Mouse (Mus musculus) heart, adult 8-10 months (tissue): ENCODE results near the gene Abcc4. TPM values are rescaled to one million over a fixed set of nuclear protein-coding genes. Genes with fewer than 3 reads are reported as not detected.

Experiments used
- DNase-seq: peaks from one replicate; pipeline ENCODE4 v3.0.0; 2022; ENCODE audit warnings: low spot score
- microRNA-seq: library from miRNA; unstranded; fragments of <30 nt; microRNA quantifications from one replicate; pipeline ENCODE4 v1.2.0, GENCODE M21; 2022
- total RNA-seq, 4 experiments: library from RNA; stranded (reverse); gene quantifications; 2 replicates each; pipeline ENCODE4 v1.2.4; 2022

Gene Abcc4
- total RNA-seq, 4 experiments from 2014 or later = 7.4 to 9.9 (median 8.5) TPM

DNA sequence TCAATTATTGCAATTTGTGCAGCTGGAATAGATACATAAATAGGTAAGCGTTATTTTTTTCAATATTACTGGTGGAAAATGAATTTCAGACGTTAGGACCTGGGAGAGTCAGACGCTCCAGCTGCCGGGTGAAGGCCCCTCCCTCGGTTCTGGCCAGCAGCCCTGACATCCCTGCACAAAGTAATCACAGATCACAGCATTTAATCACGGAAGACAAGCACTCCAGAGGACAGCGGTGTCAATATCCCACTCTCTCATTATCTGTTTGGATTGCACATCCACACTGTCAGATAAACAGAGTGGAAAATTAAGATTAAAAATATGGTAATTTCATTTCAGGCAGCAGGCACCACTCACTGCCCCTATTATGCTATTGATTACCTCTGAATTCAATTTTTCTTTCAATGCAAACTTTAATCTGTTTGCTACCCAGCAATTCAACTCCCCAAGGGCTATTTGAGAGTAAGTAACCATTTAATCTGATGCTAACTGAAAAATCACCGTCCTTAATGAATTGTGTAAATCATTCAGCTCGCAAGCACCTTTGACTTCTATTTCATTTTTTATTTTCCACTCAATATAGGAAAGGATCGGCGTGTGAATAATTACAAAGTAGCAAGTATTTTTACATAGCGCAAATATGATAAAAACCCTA, 270.2 kb downstream of the Abcc4 start:
- DNase-seq = no peak

DNA sequence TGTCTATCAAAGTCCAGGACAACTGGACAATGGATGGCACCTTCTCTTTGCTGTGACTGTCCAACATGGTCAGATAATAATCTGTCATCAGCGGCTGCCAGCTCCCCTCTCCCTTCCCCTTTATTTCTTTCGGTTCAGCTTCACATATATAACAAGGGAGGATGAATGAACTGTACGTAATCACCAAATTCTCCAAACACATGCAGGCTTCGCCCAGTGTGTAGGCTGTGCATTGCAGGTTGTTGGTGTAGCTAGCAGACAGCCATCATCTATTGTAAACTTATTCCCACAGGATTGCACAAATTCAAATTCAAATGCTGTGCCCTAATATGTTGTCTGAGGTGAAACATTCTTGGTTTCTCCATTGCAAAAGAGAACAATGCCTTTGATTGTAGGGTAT, 271.2 kb downstream of the Abcc4 start:
- DNase-seq = no peak

DNA sequence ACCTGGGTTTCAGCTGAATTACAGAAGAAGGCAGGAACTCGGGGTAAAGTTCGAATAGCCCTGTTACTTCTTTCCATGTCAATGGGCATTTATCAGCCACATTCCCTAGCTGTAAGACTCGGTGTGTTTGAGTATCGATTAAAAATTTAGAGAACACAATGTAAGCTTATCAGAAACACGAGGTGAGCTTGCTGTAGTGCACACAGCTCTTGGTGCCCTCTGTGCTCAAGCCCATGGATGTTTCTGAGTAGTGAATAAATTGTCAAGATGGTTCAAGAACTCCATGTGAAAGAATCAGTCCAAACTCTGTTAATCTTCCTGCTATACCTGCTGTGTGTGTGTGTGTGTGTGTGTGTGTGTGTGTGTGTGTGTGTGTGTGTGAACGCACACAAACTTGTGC, 272.2 kb downstream of the Abcc4 start:
- no peak for DNase-seq

Small RNA genes within 50 kb of the gene (microRNA-seq; reads per million reads assigned to microRNA genes)
- not detected for gene Mir6391

Other genes with a start within 250 kb of the Abcc4 start
- under 1 TPM in 2 of 4 experiments, not detected in 2; 0.16 to 0.23 TPM for gene Cldn10, start 81.7 kb upstream of the Abcc4 start, total RNA-seq
- gene Dzip1, start 219.2 kb upstream of the Abcc4 start, total RNA-seq = 1 to 10 TPM; 2.1 to 3.1 (median 2.5) TPM
- 10 to 100 TPM; 25.5 to 33.5 (median 28.4) TPM for gene Dnajc3, start 231.8 kb upstream of the Abcc4 start, total RNA-seq